Mouse (Mus musculus): ENCODE data around the gene BC005537.
"Not testable (repeated sequence)": the region's sequence is repeated elsewhere in the genome, so short reads cannot be mapped to it uniquely, and the experiment has no call there.

Gene BC005537

DNA sequence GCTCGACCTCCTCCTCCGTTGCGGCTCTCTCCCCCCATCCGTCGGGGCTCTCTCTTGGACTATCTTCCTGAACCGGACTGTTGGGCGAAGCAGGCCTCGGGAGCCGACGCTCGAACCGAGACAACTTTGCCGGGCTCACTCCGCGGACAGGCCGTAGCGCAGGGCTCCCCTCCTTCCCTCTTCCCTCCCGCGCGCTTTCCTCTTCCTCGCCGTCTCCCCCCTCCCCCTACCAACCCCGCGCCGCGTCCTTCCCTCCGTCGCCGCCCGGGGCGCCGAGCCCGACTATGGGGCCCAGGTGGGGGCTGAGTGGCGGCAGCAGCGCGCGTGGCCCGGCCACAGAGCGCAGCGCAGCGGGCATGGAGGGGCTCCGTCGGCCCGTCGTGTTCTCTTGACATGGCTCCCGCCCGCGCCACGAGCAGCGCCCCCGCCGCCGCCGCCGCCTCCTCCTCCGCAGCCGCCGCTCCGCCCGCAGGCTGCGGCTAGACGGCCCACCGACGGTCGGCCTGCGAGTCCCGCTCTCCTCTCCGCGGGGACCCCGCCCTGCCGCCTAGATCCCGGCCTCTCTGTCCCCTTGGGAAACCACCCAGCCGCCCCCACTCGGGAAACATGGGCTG lies at the start of gene BC005537:
Gene BC005537, plus strand, starts transcription at position 350 of the 614 bp plus-strand sequence.
- DNase-seq (ENCODE audit: low spot score) = peak; percentile 79

DNA sequence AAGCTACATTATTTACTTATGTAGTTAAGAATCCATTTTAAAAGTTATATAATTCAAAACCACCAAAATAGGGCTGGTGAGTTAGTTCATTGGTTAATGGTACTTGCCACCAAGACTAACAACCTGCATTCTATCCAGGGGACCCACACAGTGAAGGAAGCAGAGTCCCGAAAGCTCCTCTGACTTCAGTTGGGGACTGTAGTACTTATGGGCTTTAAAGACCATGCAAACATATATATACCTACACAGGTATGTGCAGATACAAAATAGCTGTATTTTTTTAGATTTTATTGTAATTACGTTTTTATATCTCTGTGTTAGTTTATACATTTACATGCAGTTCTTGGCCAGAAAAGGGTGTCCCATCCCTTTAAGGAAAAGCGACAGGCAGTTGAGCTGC lies 44.7 kb upstream of the BC005537 start:
- DNase-seq (ENCODE audit: low spot score) = no peak

GRCm38 (mm10) chr13:24757820-24758564 lies 43.5 kb upstream of the BC005537 start:
- no peak for DNase-seq (ENCODE audit: low spot score)

GRCm38 (mm10) chr13:24759451-24759850 lies 42.0 kb upstream of the BC005537 start:
- no peak for DNase-seq (ENCODE audit: low spot score)

DNA sequence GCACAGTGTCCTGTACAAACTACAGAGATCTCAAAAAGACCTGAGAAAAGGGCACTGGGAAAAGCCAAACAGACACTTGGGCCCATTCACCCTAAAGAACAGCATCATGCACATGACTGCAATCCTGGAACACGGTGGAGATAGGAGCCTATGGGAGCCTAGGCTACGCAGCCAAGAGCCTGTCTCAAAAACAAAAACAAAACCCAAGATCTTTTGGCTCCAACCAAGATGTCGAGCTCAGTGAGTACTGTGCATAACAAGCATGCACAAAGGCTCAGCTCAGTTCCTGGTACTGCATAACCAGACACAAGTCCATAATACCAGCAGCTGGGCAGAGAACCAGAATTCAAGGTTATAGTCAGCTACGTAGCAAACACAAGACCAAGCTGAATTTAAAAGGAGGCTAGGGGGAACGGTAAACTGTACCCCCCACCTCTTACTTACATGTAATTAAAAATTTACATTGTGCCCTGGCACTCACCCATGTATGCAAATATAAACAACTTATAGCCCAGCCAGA lies 41.0 kb upstream of the BC005537 start:
- no peak for DNase-seq (ENCODE audit: low spot score)

DNA sequence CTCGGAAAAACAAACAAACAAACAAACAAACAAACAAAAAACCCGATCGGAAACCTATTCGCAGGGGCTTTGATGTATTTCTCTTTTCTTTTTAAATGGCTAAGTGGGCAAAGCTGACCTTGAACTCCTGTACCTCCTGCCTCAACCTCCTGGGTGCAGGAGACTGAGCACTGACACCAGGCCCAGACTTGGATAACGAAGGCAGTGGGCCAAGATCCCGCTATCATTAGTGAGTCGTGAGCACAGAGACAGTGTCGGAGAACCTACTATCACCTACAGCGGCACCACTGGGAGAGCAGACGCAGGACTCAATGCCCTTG lies 40.4 kb upstream of the BC005537 start:
- no peak for DNase-seq (ENCODE audit: low spot score)

DNA sequence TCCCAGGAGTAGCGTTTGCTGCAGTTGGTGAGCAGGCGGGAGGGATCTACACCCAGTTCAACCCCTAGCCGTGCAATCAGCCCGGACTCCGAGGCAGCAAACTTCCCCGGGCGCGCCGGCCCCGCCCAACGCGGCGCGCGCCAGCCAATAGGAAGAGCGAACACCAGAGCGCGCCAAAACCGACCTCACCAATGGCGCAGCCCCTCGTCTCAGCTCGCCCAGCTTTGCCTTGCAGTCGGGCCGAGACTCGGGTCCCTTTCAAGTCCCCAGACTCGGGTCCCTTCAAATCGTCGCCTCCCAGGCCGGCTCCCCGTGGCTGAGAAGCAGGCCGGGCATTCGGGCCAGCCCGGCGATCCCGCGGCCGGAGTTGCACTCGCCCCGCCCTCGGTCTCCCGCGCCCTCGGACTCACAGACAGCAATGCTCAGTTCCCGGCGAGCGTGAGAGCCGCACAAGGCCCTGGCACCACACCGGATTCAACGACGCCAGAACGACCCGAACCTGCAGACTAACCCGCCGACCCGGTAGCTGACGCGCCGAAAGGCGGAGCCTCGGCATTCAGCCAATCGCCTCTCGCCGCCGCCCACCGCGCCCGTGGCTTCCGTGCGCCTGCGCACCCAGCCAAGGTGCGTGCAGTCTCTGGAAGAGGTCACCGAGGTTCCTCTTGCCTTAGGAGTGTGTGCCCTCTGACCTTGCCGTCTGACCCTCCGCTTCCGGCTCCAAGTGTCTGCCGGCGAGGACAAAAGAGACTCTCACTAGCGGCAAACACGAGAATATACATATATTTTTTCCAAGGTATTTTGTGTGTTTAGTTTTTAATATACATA lies 39.8 kb upstream of the BC005537 start, which contains the start of gene Gmnn:
Gene Gmnn, minus strand, starts transcription at position 521 of the 825 bp plus-strand sequence.
- DNase-seq (ENCODE audit: low spot score) = peak; percentile 92

DNA sequence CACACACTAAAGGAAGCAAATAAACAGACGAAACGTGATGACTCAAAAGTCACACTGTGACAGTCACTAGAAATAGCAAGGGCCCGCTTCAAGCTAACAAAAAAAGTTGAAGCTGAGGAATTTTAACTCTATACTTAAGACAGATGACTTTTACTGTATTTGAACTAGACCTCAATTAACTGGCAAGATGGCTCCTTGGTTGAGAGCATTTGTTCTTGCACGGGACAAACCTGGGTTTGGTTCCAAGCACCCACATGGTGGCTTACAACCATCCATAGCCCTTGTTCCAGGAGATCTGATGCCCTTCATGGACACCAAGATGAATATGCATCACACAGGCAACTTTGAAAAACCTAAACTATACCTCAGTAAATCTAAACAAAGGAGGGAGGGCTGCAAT lies 39.2 kb upstream of the BC005537 start:
- DNase-seq (ENCODE audit: low spot score) = peak; percentile 16

DNA sequence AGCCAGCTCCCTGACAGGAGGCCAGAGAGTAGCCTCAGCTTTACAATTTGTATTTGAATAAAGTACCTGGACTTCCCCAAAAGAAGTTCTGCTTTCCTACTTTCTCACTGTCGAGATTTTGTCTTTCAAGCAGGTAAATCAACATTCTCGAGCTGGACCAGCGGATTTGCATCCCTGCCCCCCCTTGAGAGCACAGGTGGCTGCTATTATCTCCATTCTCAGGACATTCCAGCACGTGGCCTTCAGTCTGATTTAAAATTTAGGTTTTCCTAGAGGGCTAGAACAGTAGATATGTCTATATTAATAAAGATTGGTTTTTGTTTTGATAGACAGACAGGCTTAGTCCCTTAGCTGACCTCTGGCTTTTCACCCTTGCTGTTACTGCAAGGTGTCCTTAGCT lies 33.6 kb upstream of the BC005537 start:
- not testable (repeated sequence) for DNase-seq (ENCODE audit: low spot score)

DNA sequence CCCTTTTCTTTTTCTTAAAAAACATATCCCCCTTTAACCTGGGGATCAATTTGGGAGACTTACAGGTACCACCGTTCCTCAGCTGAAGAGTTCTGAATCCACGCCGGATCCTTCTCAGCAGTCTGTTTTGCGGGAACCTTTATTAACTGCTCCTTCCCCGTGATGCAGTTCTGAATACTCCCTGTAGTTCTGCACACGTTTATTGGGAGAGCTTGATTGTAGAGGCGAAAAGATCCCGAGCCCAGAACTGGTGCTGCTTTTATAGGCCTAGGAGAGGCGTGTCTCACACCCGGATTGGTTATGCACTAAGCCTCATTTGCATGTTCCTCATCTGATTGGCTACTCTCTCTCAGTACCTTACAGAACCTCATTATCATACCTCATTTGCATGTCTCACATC lies 30.0 kb upstream of the BC005537 start:
- not testable (repeated sequence) for DNase-seq (ENCODE audit: low spot score)

- peak; percentile 54 for DNase-seq (ENCODE audit: low spot score)
Observed at GRCm38 (mm10) chr13:24776146-24776844, 25.2 kb upstream of the BC005537 start.

DNA sequence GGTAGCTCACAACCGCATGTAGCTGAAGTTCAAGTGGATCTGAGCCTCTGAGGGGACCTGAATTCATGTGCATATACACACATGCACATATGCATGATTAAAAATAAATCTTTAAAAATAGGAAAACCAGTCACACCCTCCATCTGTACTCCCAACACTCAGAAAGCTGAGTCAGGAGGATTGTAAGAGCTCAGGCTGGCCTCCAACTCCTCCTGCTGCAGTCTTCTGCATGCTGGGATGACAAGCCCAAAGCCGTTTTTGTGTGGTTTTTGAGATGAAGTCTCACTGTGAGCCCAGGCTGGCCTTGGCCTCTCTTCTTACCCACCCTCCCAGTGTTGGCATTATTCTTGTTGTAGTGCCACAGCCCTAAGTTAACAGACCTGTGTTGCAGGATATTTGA lies 23.4 kb upstream of the BC005537 start:
- no peak for DNase-seq (ENCODE audit: low spot score)

DNA sequence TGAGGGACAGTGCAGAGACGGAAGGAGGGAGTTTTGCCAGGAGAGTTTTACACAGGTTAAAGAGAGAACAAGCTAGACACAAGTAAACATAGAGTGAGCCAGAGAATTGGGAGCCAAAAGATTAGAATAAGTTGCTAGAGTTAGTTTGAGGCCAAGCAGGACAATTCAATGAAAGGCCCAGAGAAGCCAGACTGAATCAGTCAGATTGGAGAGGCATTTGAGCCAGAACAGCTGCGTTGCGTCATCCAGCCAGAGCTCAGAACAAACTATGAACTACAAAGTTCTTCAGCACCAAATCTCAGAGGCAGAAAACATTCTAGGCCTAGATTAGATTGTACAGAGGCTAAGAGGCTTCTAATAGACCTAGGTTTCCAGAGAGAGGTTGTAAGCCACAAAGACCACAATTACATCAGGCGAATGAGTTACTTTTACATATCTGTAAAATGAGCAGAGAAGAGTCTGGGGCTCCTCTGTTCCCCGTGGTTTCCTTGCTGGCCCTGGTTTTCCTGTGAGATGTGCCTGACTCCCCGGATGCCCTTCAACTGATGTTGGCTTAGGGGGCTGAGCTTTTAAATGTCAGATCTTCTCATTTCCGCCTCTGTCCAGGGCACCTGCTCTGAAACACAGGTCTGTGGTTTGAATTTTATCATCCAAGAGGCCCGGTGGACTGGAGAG lies 22.6 kb upstream of the BC005537 start:
- no peak for DNase-seq (ENCODE audit: low spot score)

DNA sequence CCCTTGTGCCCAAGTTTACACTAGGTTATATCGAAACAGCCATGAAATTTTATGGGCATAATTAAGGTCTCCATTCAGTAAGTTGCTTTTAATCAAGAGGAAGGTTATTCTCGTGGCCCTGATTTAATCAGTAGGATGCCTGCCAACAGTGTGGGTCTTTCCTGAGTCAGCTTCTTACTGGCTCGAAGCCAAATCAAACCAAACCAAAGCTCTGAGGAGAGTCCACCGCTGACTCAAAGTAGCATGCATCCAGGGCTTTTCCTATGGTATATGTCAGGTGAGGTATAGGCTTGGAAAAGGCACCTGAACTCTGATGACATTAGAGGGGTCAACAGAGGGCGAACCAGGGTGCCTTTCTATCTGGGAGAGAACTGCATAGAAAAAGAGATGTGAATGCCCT lies 19.5 kb upstream of the BC005537 start:
- DNase-seq (ENCODE audit: low spot score) = no peak

GRCm38 (mm10) chr13:24786014-24786490 lies 15.4 kb upstream of the BC005537 start:
- DNase-seq (ENCODE audit: low spot score) = no peak

- DNase-seq (ENCODE audit: low spot score) = no peak
Observed at GRCm38 (mm10) chr13:24787477-24787876, 14.0 kb upstream of the BC005537 start.

- no peak for DNase-seq (ENCODE audit: low spot score)
Observed at GRCm38 (mm10) chr13:24791349-24791748, 10.1 kb upstream of the BC005537 start.

DNA sequence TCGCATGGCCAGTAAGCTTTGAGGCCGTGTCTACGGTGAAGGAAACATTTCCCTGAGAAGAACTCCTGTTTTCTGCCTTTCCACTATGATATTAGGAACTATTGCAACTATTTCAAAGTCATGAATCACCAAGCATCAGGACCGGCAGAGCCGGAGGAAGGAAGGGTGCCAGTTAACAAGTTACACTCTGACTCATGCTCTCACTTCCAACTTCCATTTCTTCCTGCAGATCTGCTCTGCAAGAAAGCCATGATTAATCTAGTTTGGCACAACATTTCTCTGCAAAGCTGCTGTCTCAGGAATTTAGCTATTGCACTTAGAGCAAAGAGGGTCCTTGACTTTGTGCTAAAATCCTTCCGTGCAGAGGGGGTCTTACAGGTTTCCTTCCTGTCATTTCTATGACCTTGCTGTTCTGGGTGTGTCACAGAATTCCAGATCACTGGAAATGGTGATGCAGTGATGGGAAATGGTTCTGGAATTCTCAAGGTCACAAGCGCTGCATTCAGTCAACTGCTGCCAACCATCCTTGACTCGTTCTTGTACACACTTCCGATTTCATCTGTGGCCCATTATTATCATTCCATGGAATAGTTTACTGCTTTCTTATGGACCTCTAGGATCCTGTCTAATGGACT lies 8.9 kb upstream of the BC005537 start:
- DNase-seq (ENCODE audit: low spot score) = no peak

- no peak for DNase-seq (ENCODE audit: low spot score)
Observed at GRCm38 (mm10) chr13:24798686-24799085, 2.8 kb upstream of the BC005537 start.

GRCm38 (mm10) chr13:24799378-24799777 lies 2.1 kb upstream of the BC005537 start:
- no peak for DNase-seq (ENCODE audit: low spot score)

Data from testis, postnatal 10 days (tissue).